Comparison of ENCODE assay signal across 16 mouse cellular contexts in the genomic region with DNA sequence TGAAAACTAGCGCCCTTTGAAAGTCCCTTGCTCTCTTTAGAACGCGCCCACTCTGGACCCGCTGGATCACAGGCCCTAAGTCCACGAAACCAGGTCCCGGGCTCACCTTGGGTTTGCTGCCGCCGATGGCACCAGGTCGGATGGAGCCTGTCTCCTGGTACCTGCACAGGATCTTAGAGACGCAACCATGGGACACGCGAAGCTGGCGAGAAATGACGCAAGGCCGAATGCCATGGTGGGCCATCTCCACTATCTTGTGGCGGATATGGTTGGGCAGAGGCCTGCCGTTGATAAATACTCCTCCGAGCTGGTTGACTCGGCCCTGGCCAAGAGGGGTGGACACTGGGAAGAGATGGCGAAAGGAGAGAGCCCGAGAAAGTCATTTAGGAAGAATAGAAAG. TPM values are rescaled to one million over a fixed set of nuclear protein-coding genes. Genes with fewer than 3 reads are reported as not detected.
DNase-seq lines count a peak whose midpoint lies in the region; ATAC-seq and TF ChIP-seq lines count a peak whose summit lies in the region.
"Had no signal": no experiment of that assay in that cellular context is flagged by ENCODE, and none has a peak within 500 bp of the region (broad histone marks: within the 10 kb centered on the region; RNA-seq: fewer than 3 reads in every experiment).

No protein-coding gene starts in this region.

- H3K4me2 ChIP-seq in hindbrain, embryonic 11.5 days (replicated peaks; ENCODE audit: low read depth, low read length) = peak overlapping the region; percentile 37
- peak overlapping the region; percentile 72 for H3K4me2 ChIP-seq in midbrain, embryonic 12.5 days (replicated peaks)

- H3K27me3 ChIP-seq in megakaryocyte, embryonic 14.5 days (replicated peaks) = peaks cover 97% of the 10 kb centered on the region
- H3K27me3 ChIP-seq in hindbrain, embryonic 11.5 days (ENCODE audit: control insufficient read depth, insufficient read depth, low read length) = peaks cover 55% of the 10 kb centered on the region
- peaks cover 94% of the 10 kb centered on the region for H3K27me3 ChIP-seq in midbrain, embryonic 12.5 days
- peaks cover 23% of the 10 kb centered on the region for H3K27me3 ChIP-seq in thymus, adult 2 months (ENCODE audit: control insufficient read depth, insufficient read depth, low read length)
- H3K27me3 ChIP-seq: CH12.LX had no signal

- no peaks in the 10 kb centered on the region for H3K36me3 ChIP-seq in megakaryocyte, embryonic 14.5 days (replicated peaks; ENCODE audit: low read length)
- H3K36me3 ChIP-seq in hindbrain, embryonic 11.5 days (ENCODE audit: control insufficient read depth, insufficient read depth, low read length) = no peaks in the 10 kb centered on the region
- 0 out of 2 replicates have a peak, but pooled peaks cover 8% of the 10 kb centered on the region for H3K36me3 ChIP-seq in midbrain, embryonic 12.5 days
- H3K36me3 ChIP-seq in thymus, adult 2 months (ENCODE audit: control insufficient read depth, insufficient read depth, low read length) = no peaks in the 10 kb centered on the region

- DNase-seq in hindbrain, embryonic 11.5 days (ENCODE audit: low spot score) = peak; percentile 63
- DNase-seq in layer of hippocampus, adult 2 months (ENCODE audit: low spot score in 2 of 2) = no peak
- no peak for DNase-seq in kidney, postnatal 10 days
- DNase-seq in thymus, adult 2 months = no peak
- DNase-seq: adrenal gland, postnatal 25 days; cerebellum, adult 18-20 months; heart, postnatal 14 days had no signal

- peaks cover 10% of the 10 kb centered on the region; the same call in 1 of the 2 replicates for H3K9me3 ChIP-seq in megakaryocyte, embryonic 14.5 days
- H3K9me3 ChIP-seq in hindbrain, embryonic 11.5 days (ENCODE audit: control insufficient read depth, low read length) = no peaks in the 10 kb centered on the region
- H3K9me3 ChIP-seq in midbrain, embryonic 12.5 days = no peaks in the 10 kb centered on the region

- H3K27ac ChIP-seq in hindbrain, embryonic 11.5 days (ENCODE audit: low read depth, low read length) = peak overlapping the region; percentile 65
- H3K27ac ChIP-seq in midbrain, embryonic 12.5 days (replicated peaks) = peak overlapping the region; percentile 92
- no peak overlapping the region for H3K27ac ChIP-seq in layer of hippocampus, adult 2 months
- no peak overlapping the region for H3K27ac ChIP-seq in thymus, adult 2 months (ENCODE audit: control insufficient read depth, insufficient read depth, low read length)
- H3K27ac ChIP-seq: kidney, postnatal 0 days had no signal

- H3K9ac ChIP-seq in hindbrain, embryonic 11.5 days (ENCODE audit: low read depth, low read length) = peak overlapping the region; percentile 77
- H3K9ac ChIP-seq in midbrain, embryonic 12.5 days (replicated peaks) = peak overlapping the region; percentile 79

- TF ChIP-seq POLR2A in thymus, adult 2 months (IDR thresholded peaks at IDR 0.05; ENCODE audit: control insufficient read depth, extremely low read depth, insufficient read depth, low read length, poor library complexity) = no peak

- no peak for ATAC-seq in megakaryocyte, adult 5-6 weeks (ENCODE audit: poor library complexity, severe bottlenecking)
- no peak for ATAC-seq in hindbrain, embryonic 11.5 days (ENCODE audit: low FRiP score)
- no peak for ATAC-seq in midbrain, embryonic 12.5 days (ENCODE audit: low FRiP score, low read depth)
- ATAC-seq: forebrain, embryonic 14.5 days had no signal

- 1% methylated on average over 21 of the region's 21 CpGs for WGBS in hindbrain, embryonic 11.5 days
- under 1% methylated on average over 21 of the region's 21 CpGs for WGBS in midbrain, embryonic 12.5 days
- 11% methylated on average over 21 of the region's 21 CpGs for WGBS in thymus, adult 2 months

- H3K4me3 ChIP-seq in megakaryocyte, embryonic 14.5 days (replicated peaks) = peak overlapping the region; percentile 84
- H3K4me3 ChIP-seq in hindbrain, embryonic 11.5 days (ENCODE audit: low read depth, low read length) = peak overlapping the region; percentile 61
- peak overlapping the region; percentile 67 for H3K4me3 ChIP-seq in midbrain, embryonic 12.5 days
- no peak overlapping the region for H3K4me3 ChIP-seq in layer of hippocampus, adult 2 months
- no peak overlapping the region for H3K4me3 ChIP-seq in thymus, adult 2 months (ENCODE audit: control insufficient read depth, insufficient read depth, low read length)

- no peak for TF ChIP-seq CTCF in layer of hippocampus, adult 2 months (conservative IDR thresholded peaks at IDR 0.05)
- TF ChIP-seq CTCF in thymus, adult 2 months (IDR thresholded peaks at IDR 0.05; ENCODE audit: borderline replicate concordance, control insufficient read depth, extremely low read depth, insufficient read depth, low read length, poor library complexity) = no peak

- H3K4me1 ChIP-seq in megakaryocyte, embryonic 14.5 days = peaks cover 42% of the 10 kb centered on the region
- 0 out of 2 replicates have a peak, but pooled peaks cover 5% of the 10 kb centered on the region for H3K4me1 ChIP-seq in hindbrain, embryonic 11.5 days (replicated peaks; ENCODE audit: control insufficient read depth, insufficient read depth, low read length)
- peaks cover 26% of the 10 kb centered on the region for H3K4me1 ChIP-seq in midbrain, embryonic 12.5 days
- H3K4me1 ChIP-seq in thymus, adult 2 months (replicated peaks; ENCODE audit: control insufficient read depth, insufficient read depth, low read length) = no peaks in the 10 kb centered on the region

RNA-seq across cellular contexts. Expression of a gene that starts 1.8 kb away (rescaled TPM):
- not detected in 2 replicates for polyA plus RNA-seq in megakaryocyte, embryonic 14.5 days (2012; ENCODE audit: insufficient read depth, low replicate concordance)
- total RNA-seq in megakaryocyte, adult 5-6 weeks (2015) = not detected in 2 replicates
- total RNA-seq in megakaryocyte, adult 5-6 weeks (2017) = not detected in 2 replicates
- polyA plus RNA-seq in hindbrain, embryonic 11.5 days (2014; fragmentation: Nextera tagmentation; extraction: Ambion mirVana) = 48.3 and 49.2 TPM in 2 replicates
- polyA plus RNA-seq in midbrain, embryonic 12.5 days (2016; fragmentation: Nextera tagmentation; extraction: Ambion mirVana) = 53.6 and 61.9 TPM in 2 replicates
- total RNA-seq in layer of hippocampus, adult 2 months (2021) = not detected
- 0.09 and 0.11 TPM in 2 replicates for polyA plus RNA-seq in thymus, adult 2 months (2012; rRNA removed)
- total RNA-seq: adrenal gland, postnatal 25 days; left cerebral cortex, postnatal 10 days had no signal
- polyA plus RNA-seq: gonadal fat pad, adult 2 months; kidney, postnatal 0 days; liver, embryonic 16.5 days had no signal

Comparison
In these comparisons a context has a peak if more than half of its experiments do, and no peak if none do; other contexts are left out.
1. H3K4me3 ChIP-seq: peak in megakaryocyte, embryonic 14.5 days (single experiment), hindbrain, embryonic 11.5 days (single experiment) and midbrain, embryonic 12.5 days (single experiment); none in layer of hippocampus, adult 2 months (single experiment) and thymus, adult 2 months (single experiment).
2. H3K27ac ChIP-seq: peak in hindbrain, embryonic 11.5 days (single experiment) and midbrain, embryonic 12.5 days (single experiment); none in layer of hippocampus, adult 2 months (single experiment) and thymus, adult 2 months (single experiment).
3. RNA of a gene that starts 1.8 kb away (polyA plus RNA-seq): 53.6 to 61.9 TPM in midbrain, embryonic 12.5 days and 48.3 to 49.2 TPM in hindbrain, embryonic 11.5 days; 0.09 to 0.11 TPM in thymus, adult 2 months and not detected in megakaryocyte, embryonic 14.5 days; every median in the first group is over 10 times any median in the second.